24 mouse cellular contexts compared by ENCODE assay signal in genomic region chr9:25489221-25489960, GRCm38 (mm10). TPM values are rescaled to one million over a fixed set of nuclear protein-coding genes. Genes with fewer than 3 reads are reported as not detected.
DNase-seq lines count a peak whose midpoint lies in the region; ATAC-seq and TF ChIP-seq lines count a peak whose summit lies in the region.
"Had no signal": no experiment of that assay in that cellular context is flagged by ENCODE, and none has a peak within 500 bp of the region (broad histone marks: within the 10 kb centered on the region; RNA-seq: fewer than 3 reads in every experiment).

No protein-coding gene starts in this region.

- H3K4me1 ChIP-seq in heart, adult 2 months (ENCODE audit: control insufficient read depth, insufficient read depth, low read length): peaks cover 25% of the 10 kb centered on the region
- H3K4me1 ChIP-seq in heart, postnatal 0 days (ENCODE audit: control insufficient read depth, insufficient read depth): peaks cover 60% of the 10 kb centered on the region
- peaks cover 32% of the 10 kb centered on the region for H3K4me1 ChIP-seq in brown adipose tissue, adult 24 weeks (ENCODE audit: control insufficient read depth, insufficient read depth, insufficient read length, low read length)
- peaks cover 29% of the 10 kb centered on the region for H3K4me1 ChIP-seq in olfactory bulb, adult 2 months (ENCODE audit: control insufficient read depth, insufficient read depth, low read length)

- no peak for TF ChIP-seq CTCF in heart, adult 2 months (IDR thresholded peaks at IDR 0.05)
- no peak for TF ChIP-seq CTCF in heart, postnatal 0 days (IDR thresholded peaks at IDR 0.05; ENCODE audit: low read depth)
- no peak for TF ChIP-seq CTCF in olfactory bulb, adult 2 months (IDR thresholded peaks at IDR 0.05; ENCODE audit: insufficient read depth, low read depth, low read length)

- no peak for DNase-seq in heart, adult 2 months
- DNase-seq in heart, postnatal 4 days: no peak
- peak; percentile 35 for DNase-seq in heart, postnatal 0 days (ENCODE audit: low spot score)
- no peak for DNase-seq in heart, postnatal 36 days
- DNase-seq in adipocyte (ENCODE audit: low spot score): no peak
- DNase-seq: B cell, adult 2 months; cerebellum, adult 8-10 months; gastrocnemius, postnatal 14 days; layer of hippocampus, adult 9-11 months; lung, embryonic 14.5 days had no signal

- H3K27me3 ChIP-seq in heart, adult 2 months (ENCODE audit: control insufficient read depth, insufficient read depth, low read length): no peaks in the 10 kb centered on the region
- H3K27me3 ChIP-seq in heart, postnatal 0 days (ENCODE audit: control insufficient read depth, insufficient read depth, low read length): no peaks in the 10 kb centered on the region
- H3K27me3 ChIP-seq: CH12.LX; embryonic facial prominence, embryonic 15.5 days; hindbrain, embryonic 13.5 days; limb, embryonic 15.5 days; midbrain, embryonic 13.5 days; Patski had no signal

- peak overlapping the region; percentile 49 for H3K27ac ChIP-seq in heart, adult 2 months
- 0 out of 2 replicates have a peak overlapping the region, but pooled peaks have one; percentile 34 for H3K27ac ChIP-seq in heart, postnatal 0 days (ENCODE audit: low read depth)
- H3K27ac ChIP-seq in brown adipose tissue, adult 24 weeks (replicated peaks; ENCODE audit: low read depth, low read length): peak overlapping the region; percentile 59
- peak overlapping the region; percentile 1; the same call in 1 of the 2 replicates for H3K27ac ChIP-seq in olfactory bulb, adult 2 months (ENCODE audit: insufficient read depth, low read depth, low read length)
- H3K27ac ChIP-seq: embryonic facial prominence, embryonic 15.5 days; heart, embryonic 10.5 days; hindbrain, embryonic 13.5 days; kidney, embryonic 15.5 days; limb, embryonic 15.5 days; liver, embryonic 14.5 days; midbrain, embryonic 13.5 days had no signal

- no peak overlapping the region for H3K4me2 ChIP-seq in heart, postnatal 0 days (ENCODE audit: low read depth, low read length)
- H3K4me2 ChIP-seq: embryonic facial prominence, embryonic 15.5 days; hindbrain, embryonic 13.5 days; kidney, embryonic 15.5 days; limb, embryonic 15.5 days; lung, embryonic 14.5 days; midbrain, embryonic 13.5 days had no signal

- peaks cover 26% of the 10 kb centered on the region for H3K36me3 ChIP-seq in heart, adult 2 months (ENCODE audit: control insufficient read depth, insufficient read depth, low read length)
- H3K36me3 ChIP-seq in heart, postnatal 0 days (replicated peaks; ENCODE audit: control insufficient read depth, insufficient read depth, low read length): 0 out of 2 replicates have a peak, but pooled peaks cover 3% of the 10 kb centered on the region
- H3K36me3 ChIP-seq: embryonic facial prominence, embryonic 15.5 days; G1E; hindbrain, embryonic 13.5 days; kidney, embryonic 15.5 days; limb, embryonic 15.5 days; midbrain, embryonic 13.5 days had no signal

- no peaks in the 10 kb centered on the region for H3K9me3 ChIP-seq in heart, postnatal 0 days (replicated peaks; ENCODE audit: control insufficient read depth, low read length)
- H3K9me3 ChIP-seq: embryonic facial prominence, embryonic 15.5 days; G1E; heart, embryonic 10.5 days; hindbrain, embryonic 13.5 days; kidney, embryonic 15.5 days; limb, embryonic 15.5 days; megakaryocyte, embryonic 14.5 days; midbrain, embryonic 13.5 days had no signal

- no peak; the same call in 1 of the 2 replicates for ATAC-seq in heart, postnatal 0 days (ENCODE audit: insufficient read depth, low read depth)
- ATAC-seq: forebrain, embryonic 14.5 days; midbrain, embryonic 13.5 days; Patski had no signal

- no peak overlapping the region for H3K4me3 ChIP-seq in heart, adult 2 months
- no peak overlapping the region for H3K4me3 ChIP-seq in heart, postnatal 0 days (ENCODE audit: low read depth, low read length)
- H3K4me3 ChIP-seq in brown adipose tissue, adult 24 weeks (ENCODE audit: insufficient read depth, low read depth, low read length): no peak overlapping the region
- no peak overlapping the region for H3K4me3 ChIP-seq in olfactory bulb, adult 2 months (ENCODE audit: insufficient read depth, low read depth, low read length)
- H3K4me3 ChIP-seq: embryonic facial prominence, embryonic 15.5 days; heart, embryonic 10.5 days; hindbrain, embryonic 13.5 days; kidney, embryonic 15.5 days; limb, embryonic 15.5 days; megakaryocyte, embryonic 14.5 days; midbrain, embryonic 13.5 days had no signal

- WGBS in heart, adult 2 months: 41% methylated on average over 7 of the region's 7 CpGs
- 48% methylated on average over 7 of the region's 7 CpGs for WGBS in heart, postnatal 0 days
- 74% methylated on average over 7 of the region's 7 CpGs for WGBS in olfactory bulb, adult 2 months

- no peak for TF ChIP-seq POLR2A in heart, adult 2 months (IDR thresholded peaks at IDR 0.05; ENCODE audit: insufficient read depth, low read depth, low read length)
- TF ChIP-seq POLR2A in olfactory bulb, adult 2 months (IDR thresholded peaks at IDR 0.05; ENCODE audit: insufficient read depth, low read depth, low read length): no peak

- TF ChIP-seq EP300 in heart, adult 2 months (IDR thresholded peaks at IDR 0.05; ENCODE audit: insufficient read depth, low read depth, low read length): no peak
- TF ChIP-seq EP300 in heart, postnatal 0 days (IDR thresholded peaks at IDR 0.05; ENCODE audit: low read depth): no peak

- no peak overlapping the region for H3K9ac ChIP-seq in heart, adult 2 months (ENCODE audit: low read depth, low read length)
- H3K9ac ChIP-seq in heart, postnatal 0 days (replicated peaks; ENCODE audit: low read depth, low read length): no peak overlapping the region
- H3K9ac ChIP-seq: embryonic facial prominence, embryonic 15.5 days; hindbrain, embryonic 13.5 days; kidney, embryonic 15.5 days; limb, embryonic 15.5 days; liver, embryonic 14.5 days; lung, embryonic 14.5 days; midbrain, embryonic 13.5 days had no signal

- intact Hi-C loops in heart, adult 2 months (cut with DNase I): loop anchor here (5.0 kb wide), 1 partner anchor 68 kb away; no protein-coding TSS in a partner anchor
- intact Hi-C loops in heart, postnatal 36 days (cut with DNase I): loop anchor here (5.0 to 10.0 kb wide), 2 partner anchors 68 to 235 kb away; partner anchors contain the start of gene Sept7

- H3K79me2 ChIP-seq in heart, adult 2 months (replicated peaks; ENCODE audit: control insufficient read depth, insufficient read depth, low read length): peaks cover 2% of the 10 kb centered on the region; the same call in 1 of the 2 replicates

RNA-seq across cellular contexts. Expression of gene Eepd1, which starts 8.0 kb away (rescaled TPM):
- total RNA-seq in heart, adult 2 months (2021): 10 to 100 TPM; 18.9 to 23.3 TPM
- polyA plus RNA-seq in heart, adult 2 months (2012; rRNA removed): 16.7 and 21.3 TPM in 2 replicates
- total RNA-seq in heart, postnatal 4 days (2021): 10 to 100 TPM; 20.8 TPM
- 14.7 and 19.9 TPM in 2 replicates for total RNA-seq in heart, postnatal 0 days (2014; rRNA removed; ENCODE audit: low replicate concordance)
- polyA plus RNA-seq in heart, postnatal 0 days (2015; fragmentation: Nextera tagmentation; extraction: Ambion mirVana): 20.2 and 21.4 TPM in 2 replicates
- 10 to 100 TPM; 16.2 to 21.0 TPM for total RNA-seq in heart, postnatal 36 days (2021)
- 13.9 and 15.6 TPM in 2 replicates for polyA plus RNA-seq in brown adipose tissue, adult 24 weeks (2012; ENCODE audit: insufficient read depth, insufficient read length, missing spikeins)
- not detected in 2 replicates for polyA plus RNA-seq in olfactory bulb, adult 2 months (2012; ENCODE audit: insufficient read depth, insufficient read length, low replicate concordance, missing spikeins)
- polyA plus RNA-seq: G1E had no signal

Comparison
In these comparisons a context has a peak if more than half of its experiments do, and no peak if none do; other contexts are left out.
1. H3K27ac ChIP-seq: peak in every context shown above with its lines; median percentile 59 in brown adipose tissue, adult 24 weeks; 49 in heart, adult 2 months; 34 in heart, postnatal 0 days; 1 in olfactory bulb, adult 2 months.